Mouse (Mus musculus) liver, adult 2 months (tissue): ENCODE results near the gene Akr1b3. TPM values are rescaled to one million over a fixed set of nuclear protein-coding genes. Genes with fewer than 3 reads are reported as not detected.
A peak's percentile ranks its signal among the peaks of the same experiment; 100 is the strongest.

ENCODE experiments used
- DNase-seq: peaks from one replicate; pipeline ENCODE4 v3.0.0-alpha.2; 2011; ENCODE audit warnings: low read depth, low spot score; ENCODE audit errors: extremely low read depth
- H3K27ac ChIP-seq: fragments of 200-500 bp; replicated peaks from 2 replicates; pipeline ENCODE4 v1.5.1; 2012; ENCODE audit warnings: low read depth, mild to moderate bottlenecking, control low read depth, inconsistent platforms, low read length; ENCODE audit not compliant: insufficient read depth
- H3K27me3 ChIP-seq: fragments of 200-500 bp; 2 replicates; pipeline ENCODE4 v1.6.1; 2012; ENCODE audit warnings: mild to moderate bottlenecking, moderate library complexity, low read length, inconsistent platforms; ENCODE audit not compliant: control insufficient read depth, insufficient read depth
- H3K36me3 ChIP-seq: fragments of 200-500 bp; 2 replicates; pipeline ENCODE4 v1.6.1; 2012; ENCODE audit warnings: low read length, inconsistent platforms; ENCODE audit not compliant: control insufficient read depth, insufficient read depth
- H3K4me1 ChIP-seq: fragments of 200-500 bp; 2 replicates; pipeline ENCODE4 v1.6.1; 2011; ENCODE audit warnings: low read length; ENCODE audit not compliant: control insufficient read depth, insufficient read depth
- H3K4me3 ChIP-seq: fragments of 200-500 bp; 2 replicates; pipeline ENCODE4 v1.5.1; 2011; ENCODE audit warnings: low read depth, mild to moderate bottlenecking, control low read depth, low read length, moderate library complexity; ENCODE audit not compliant: insufficient read depth
- H3K79me2 ChIP-seq: fragments of 200-500 bp; 2 replicates; pipeline ENCODE4 v1.6.1; 2012; ENCODE audit warnings: inconsistent platforms, mild to moderate bottlenecking, low read length, moderate library complexity; ENCODE audit not compliant: control insufficient read depth, insufficient read depth
- H3K9ac ChIP-seq: fragments of 200-500 bp; 2 replicates; pipeline ENCODE4 v1.6.1; 2012; ENCODE audit warnings: low read depth, mild to moderate bottlenecking, control low read depth, inconsistent platforms, low read length
- CTCF ChIP-seq: fragments of 200-500 bp; IDR thresholded peaks from 2 replicates; pipeline ENCODE4 v1.5.1; 2011; ENCODE audit warnings: low read depth, low read length, control low read depth
- POLR2A ChIP-seq: fragments of 200-500 bp; IDR thresholded peaks from 2 replicates; pipeline ENCODE4 v1.6.1; 2011; ENCODE audit warnings: low read length, control low read depth; ENCODE audit not compliant: insufficient read depth; ENCODE audit errors: extremely low read depth
- WGBS: fragments of 180-500 bp; shearing (Covaris S2); methylation state at CpG from one replicate; pipeline ENCODE4 v1.1.7; 2018; 5-methylcytosine and 5-hydroxymethylcytosine counted together
- polyA plus RNA-seq: library from polyadenylated mRNA; depleted of rRNA; stranded (reverse); fragments of >200 nt; gene quantifications from 2 replicates; pipeline ENCODE4 v1.2.3, GENCODE M21; 2012
- total RNA-seq: library from RNA; depleted of rRNA; stranded (reverse); fragments of >200 nt; gene quantifications from 2 replicates; pipeline ENCODE4 v1.2.3, GENCODE M21; 2014

The Akr1b3 gene
- total and polyA plus RNA-seq, 2 experiments, result 14.0 to 17.5 TPM

DNA sequence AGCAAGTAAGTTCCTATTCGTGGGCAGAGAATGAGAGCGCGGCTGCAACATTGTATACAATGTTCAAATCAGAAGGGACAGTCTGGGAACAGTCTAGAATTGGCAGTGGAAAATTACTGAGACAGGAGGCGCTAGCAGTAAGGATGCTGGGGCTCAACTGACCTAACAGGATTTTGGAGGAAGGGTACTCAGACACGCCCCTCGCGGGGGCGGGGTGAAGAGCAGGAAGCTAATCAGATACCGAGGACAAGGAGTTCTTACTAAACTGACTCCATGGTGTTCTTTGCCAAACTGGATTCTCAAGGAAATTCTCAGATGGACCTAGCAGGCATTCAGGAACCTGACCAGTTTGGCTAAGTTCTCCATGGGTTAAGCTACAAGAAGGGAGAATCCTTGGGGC lies 27.7 kb upstream of the Akr1b3 start:
- TF ChIP-seq POLR2A, result no peak
- no peak for TF ChIP-seq CTCF
- no peak overlapping the region for H3K27ac ChIP-seq

DNA sequence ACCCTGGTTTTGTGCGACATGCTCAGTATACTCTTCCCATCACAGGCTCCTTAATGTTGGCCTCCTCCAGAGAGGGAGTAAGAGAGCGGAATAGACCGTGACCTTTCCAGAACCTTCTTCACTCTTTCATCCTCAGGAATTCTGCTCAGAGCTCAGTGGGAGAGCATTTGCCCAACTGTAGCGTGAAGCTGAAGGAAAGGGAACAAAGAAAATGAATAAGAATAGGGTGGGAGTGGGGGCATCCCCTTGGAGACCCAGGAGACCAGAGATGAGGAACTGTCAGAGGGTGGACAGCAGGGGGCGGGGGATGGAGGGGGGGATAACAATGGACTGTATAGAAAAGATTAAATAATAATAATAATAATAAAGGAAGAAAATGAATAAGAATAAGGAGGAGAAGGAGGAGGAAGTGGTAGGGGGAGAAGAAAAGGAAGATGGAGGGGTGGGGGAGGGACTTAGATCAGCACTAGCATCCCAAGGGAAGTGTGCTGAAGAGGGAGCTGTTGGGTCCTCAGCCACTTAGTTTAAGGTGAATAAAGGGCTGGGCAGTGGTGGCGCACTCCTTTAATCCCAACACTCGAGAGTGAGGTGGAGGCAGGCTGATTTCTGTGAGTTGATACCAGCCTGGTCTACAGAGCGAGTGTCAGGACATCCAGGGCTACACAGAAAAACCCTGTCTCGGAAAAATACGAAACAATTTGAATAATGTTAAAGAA lies 27.0 kb upstream of the Akr1b3 start:
- no peaks in the 10 kb centered on the region for H3K4me1 ChIP-seq
- no peak overlapping the region for H3K9ac ChIP-seq
- no peaks in the 10 kb centered on the region for H3K36me3 ChIP-seq
- DNase-seq, result no peak
- TF ChIP-seq POLR2A, result no peak
- no peak for TF ChIP-seq CTCF
- H3K4me3 ChIP-seq, result no peak overlapping the region
- H3K27me3 ChIP-seq, result no peaks in the 10 kb centered on the region
- H3K79me2 ChIP-seq, result no peaks in the 10 kb centered on the region
- 82% methylated on average over 10 of the region's 10 CpGs for WGBS
- H3K27ac ChIP-seq, result no peak overlapping the region

More for the DNA sequence above, 27.7 kb upstream of the Akr1b3 start:
- Histone ChIP-seq H3K4me3 (no peak overlapping the region), H3K4me1 (no peaks in the 10 kb centered on the region), H3K9ac (no peak overlapping the region), H3K36me3 (no peaks in the 10 kb centered on the region), H3K27me3 (no peaks in the 10 kb centered on the region), H3K79me2 (no peaks in the 10 kb centered on the region)
- DNase-seq, result no peak
- 31% methylated on average over 9 of the region's 9 CpGs for WGBS

DNA sequence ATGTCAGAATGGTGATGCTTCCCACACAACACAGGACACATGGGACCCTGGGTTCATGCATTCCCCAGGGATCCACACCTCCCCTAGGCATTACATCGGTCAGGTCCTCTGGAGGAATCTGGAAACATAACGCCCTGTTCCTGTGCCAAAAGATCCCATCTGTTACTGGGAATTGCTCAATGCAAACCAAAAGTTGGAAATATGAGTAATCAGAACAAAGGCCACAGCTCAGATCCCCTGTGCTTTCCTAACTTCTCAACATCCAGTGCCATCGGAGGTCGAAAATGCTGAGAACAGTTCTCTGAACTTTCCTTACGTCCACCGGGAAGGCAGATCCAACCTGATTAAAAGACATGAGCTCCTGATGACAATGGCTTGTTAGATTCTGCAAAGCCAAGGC lies 26.1 kb upstream of the Akr1b3 start:
- no peak overlapping the region for H3K4me3 ChIP-seq
- TF ChIP-seq CTCF (no peak), POLR2A (no peak)
- no peaks in the 10 kb centered on the region for H3K36me3 ChIP-seq
- no peak overlapping the region for H3K27ac ChIP-seq
- 30% methylated on average over 6 of the region's 6 CpGs for WGBS
- no peaks in the 10 kb centered on the region for H3K79me2 ChIP-seq
- DNase-seq, result peak; percentile 14
- no peaks in the 10 kb centered on the region for H3K4me1 ChIP-seq
- no peak overlapping the region for H3K9ac ChIP-seq
- no peaks in the 10 kb centered on the region for H3K27me3 ChIP-seq

DNA sequence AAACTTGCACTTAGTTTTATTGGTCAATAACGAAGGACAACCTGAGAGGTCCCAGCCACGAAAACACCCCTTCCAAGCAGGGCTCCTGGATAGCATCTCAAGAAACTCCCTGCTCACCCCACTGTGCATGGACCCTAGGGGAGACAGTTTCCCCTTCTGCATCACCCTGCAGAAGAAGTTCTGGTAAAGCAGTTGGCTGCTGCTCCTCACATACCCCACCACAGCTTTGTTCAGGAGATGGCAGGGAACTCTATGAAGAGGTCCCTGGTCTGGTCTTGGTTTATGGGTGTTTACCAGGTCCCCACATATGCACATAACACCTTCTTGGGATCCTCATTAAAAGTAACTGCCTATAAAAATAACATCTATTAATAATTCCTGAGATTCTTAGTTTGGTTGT lies 25.2 kb upstream of the Akr1b3 start:
- H3K27me3 ChIP-seq, result no peaks in the 10 kb centered on the region
- no peaks in the 10 kb centered on the region for H3K4me1 ChIP-seq
- H3K9ac ChIP-seq, result no peak overlapping the region
- H3K4me3 ChIP-seq, result no peak overlapping the region
- no peaks in the 10 kb centered on the region for H3K36me3 ChIP-seq
- no peak for DNase-seq
- H3K79me2 ChIP-seq, result no peaks in the 10 kb centered on the region
- TF ChIP-seq POLR2A, result no peak
- TF ChIP-seq CTCF, result no peak
- no peak overlapping the region for H3K27ac ChIP-seq
- 95% methylated on average over 2 of the region's 2 CpGs for WGBS

DNA sequence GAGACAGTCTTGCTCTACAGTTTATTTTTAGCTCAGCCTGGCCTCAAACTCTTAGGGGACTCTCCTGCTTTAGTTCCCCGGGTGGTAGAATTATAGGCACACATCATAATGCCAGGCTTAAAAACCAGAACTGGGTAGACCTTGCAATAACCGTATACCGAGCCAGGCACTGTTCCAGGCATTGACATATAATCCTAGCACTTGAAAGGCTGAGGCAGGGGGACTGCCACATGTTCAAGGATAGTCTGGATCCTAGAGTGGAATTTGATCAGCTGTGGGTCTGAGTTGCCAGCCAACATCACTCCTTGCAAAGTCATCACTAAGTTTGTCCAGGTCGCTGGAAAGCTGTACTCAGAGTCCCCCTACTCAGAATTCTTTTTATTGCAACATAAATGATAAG lies 24.7 kb upstream of the Akr1b3 start:
- no peaks in the 10 kb centered on the region for H3K36me3 ChIP-seq
- no peaks in the 10 kb centered on the region for H3K27me3 ChIP-seq
- no peak for DNase-seq
- 85% methylated on average over 4 of the region's 4 CpGs for WGBS
- no peak overlapping the region for H3K4me3 ChIP-seq
- H3K79me2 ChIP-seq, result no peaks in the 10 kb centered on the region
- no peak for TF ChIP-seq CTCF
- no peak for TF ChIP-seq POLR2A
- no peak overlapping the region for H3K27ac ChIP-seq
- H3K9ac ChIP-seq, result no peak overlapping the region
- H3K4me1 ChIP-seq, result no peaks in the 10 kb centered on the region

DNA sequence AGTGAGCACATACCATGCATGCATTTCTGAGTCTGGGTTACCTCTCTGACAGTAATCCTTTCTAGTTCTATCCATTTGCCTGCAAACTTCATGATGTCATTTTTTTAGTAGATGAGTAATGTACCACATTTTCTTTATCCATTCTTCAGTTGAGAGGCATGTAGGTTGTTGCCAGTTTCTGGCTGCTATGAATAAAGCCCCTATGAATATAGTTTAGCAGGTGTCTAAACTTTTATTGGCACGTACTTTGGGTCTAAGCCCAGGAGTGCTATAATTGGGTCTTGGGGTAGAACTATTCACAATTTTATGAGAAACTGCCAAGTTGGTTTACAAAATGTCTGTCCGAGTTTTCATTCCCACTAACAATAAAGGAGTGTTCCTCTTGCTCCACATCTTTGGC lies 20.5 kb upstream of the Akr1b3 start:
- no peak for DNase-seq
- no peak for TF ChIP-seq POLR2A
- TF ChIP-seq CTCF, result no peak
- no peaks in the 10 kb centered on the region for H3K36me3 ChIP-seq
- H3K79me2 ChIP-seq, result no peaks in the 10 kb centered on the region
- H3K4me3 ChIP-seq, result no peak overlapping the region
- H3K27ac ChIP-seq, result no peak overlapping the region
- no peaks in the 10 kb centered on the region for H3K4me1 ChIP-seq
- 91% methylated on average over 2 of the region's 2 CpGs for WGBS
- no peaks in the 10 kb centered on the region for H3K27me3 ChIP-seq
- no peak overlapping the region for H3K9ac ChIP-seq
